Mouse (Mus musculus): ENCODE data around the gene Vmn1r142.
"Not testable (repeated sequence)": the region's sequence is repeated elsewhere in the genome, so short reads cannot be mapped to it uniquely, and the experiment has no call there.

Gene Vmn1r142

GRCm38 (mm10) chr7:22163935-22164334, at the start of gene Vmn1r142:
Gene Vmn1r142 (minus strand): TSS chr7:22164035.
- in situ Hi-C loops (cut with MboI, MseI) = not testable (repeated sequence)

DNA sequence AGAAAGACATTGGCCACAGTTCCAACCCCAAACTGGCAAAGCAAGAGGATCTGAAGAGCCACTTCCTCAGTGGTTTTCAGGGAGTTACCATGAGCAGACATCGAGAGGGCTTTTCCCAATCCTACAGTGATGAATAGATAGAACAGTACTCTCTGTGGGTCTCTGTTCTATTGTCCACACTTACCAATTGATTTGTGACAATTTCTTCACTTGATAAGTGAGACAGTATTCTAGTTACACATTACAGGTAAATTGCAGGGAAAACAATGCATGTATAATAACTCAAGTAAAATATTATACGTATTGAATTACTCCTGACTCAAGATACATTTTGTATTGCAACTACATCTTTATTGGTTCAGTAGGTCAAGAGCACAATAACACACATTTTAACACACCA, 37.3 kb upstream of the Vmn1r142 start, which contains the start of gene Gm8653:
TSS of gene Gm8653 (minus strand) at position 101 of the 400 bp plus-strand sequence.
- in situ Hi-C loops (cut with MboI, MseI) = not testable (repeated sequence)

DNA sequence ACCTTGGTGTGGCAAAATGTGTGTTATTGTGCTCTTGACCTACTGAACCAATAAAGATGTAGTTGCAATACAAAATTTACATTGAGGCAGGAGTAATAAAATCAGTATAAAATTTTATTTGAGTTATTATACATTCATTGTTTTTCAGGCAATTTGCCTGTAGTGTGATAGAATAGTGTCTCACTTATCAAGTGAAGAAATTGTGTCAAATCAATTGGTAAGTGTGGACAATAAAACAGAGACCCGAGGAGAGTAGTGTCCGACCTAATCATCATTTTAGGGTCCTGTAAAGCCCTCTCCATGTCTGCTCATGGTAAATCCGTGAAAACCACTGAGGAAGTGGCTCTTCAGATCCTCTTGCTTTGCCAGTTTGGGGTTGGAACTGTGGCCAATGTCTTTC, 25.2 kb upstream of the Vmn1r142 start, which contains the start of gene Vmn1r143:
TSS of gene Vmn1r143 (plus strand) at position 301 of the 400 bp plus-strand sequence.
- in situ Hi-C loops (cut with MboI, MseI) = loop anchor here in 1 of 2 experiments (25.0 kb wide), 1 partner anchor 2002 kb away; the partner anchor contains the start of gene Vmn1r95

DNA sequence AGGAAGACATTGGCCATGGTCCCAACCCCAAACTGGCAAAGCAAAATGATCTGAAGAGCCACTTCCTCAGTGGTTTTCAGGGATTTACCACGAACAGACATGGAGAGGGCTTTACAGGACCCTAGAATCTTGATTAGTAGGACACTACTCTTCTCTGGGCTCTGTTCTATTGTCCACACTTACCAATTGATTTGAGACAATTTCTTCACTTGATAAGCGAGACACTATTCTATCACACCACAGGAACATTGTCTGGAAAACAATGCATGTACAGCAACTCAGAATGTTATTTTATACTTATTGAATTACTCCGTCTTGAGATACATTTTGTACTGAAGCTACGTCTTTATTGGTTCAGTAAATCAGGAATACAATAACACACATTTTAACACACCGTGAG, 29.2 kb downstream of the Vmn1r142 start, which contains the start of gene Gm10666:
TSS of gene Gm10666 (minus strand) at position 101 of the 400 bp plus-strand sequence.
- in situ Hi-C loops (cut with MboI, MseI) = loop anchor here (5.0 kb wide), 1 partner anchor 1997 kb away; the partner anchor contains the start of gene Vmn1r93 (in 2 of the 2)

DNA sequence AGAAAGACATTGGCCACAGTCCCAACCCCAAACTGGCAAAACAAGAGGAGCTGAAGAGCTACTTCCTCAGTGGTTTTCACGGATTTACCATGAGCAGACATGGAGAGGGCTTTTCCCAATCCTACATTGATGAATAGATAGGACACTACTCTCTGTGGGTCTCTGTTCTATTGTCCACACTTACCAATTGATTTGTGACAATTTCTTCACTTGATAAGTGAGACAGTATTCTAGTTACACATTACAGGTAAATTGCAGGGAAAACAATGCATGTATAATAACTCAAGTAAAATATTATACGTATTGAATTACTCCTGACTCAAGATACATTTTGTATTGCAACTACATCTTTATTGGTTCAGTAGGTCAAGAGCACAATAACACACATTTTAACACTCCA, 45.7 kb downstream of the Vmn1r142 start, which contains the start of gene Gm16451:
TSS of gene Gm16451 (minus strand) at position 101 of the 400 bp plus-strand sequence.
- in situ Hi-C loops (cut with MboI, MseI) = loop anchor here in 1 of 2 experiments (25.0 kb wide), 1 partner anchor 1331 kb away; the partner anchor contains the start of gene Vmn1r113

Measured in T-helper 17 cell (primary cell).